Mouse (Mus musculus) spleen, adult 12 weeks (tissue): ENCODE data around the gene Phlpp2.

ENCODE experiments used
- DNase-seq: peaks from one replicate; pipeline ENCODE4 v3.0.0; 2022; ENCODE audit warnings: low spot score

The Phlpp2 gene

DNA sequence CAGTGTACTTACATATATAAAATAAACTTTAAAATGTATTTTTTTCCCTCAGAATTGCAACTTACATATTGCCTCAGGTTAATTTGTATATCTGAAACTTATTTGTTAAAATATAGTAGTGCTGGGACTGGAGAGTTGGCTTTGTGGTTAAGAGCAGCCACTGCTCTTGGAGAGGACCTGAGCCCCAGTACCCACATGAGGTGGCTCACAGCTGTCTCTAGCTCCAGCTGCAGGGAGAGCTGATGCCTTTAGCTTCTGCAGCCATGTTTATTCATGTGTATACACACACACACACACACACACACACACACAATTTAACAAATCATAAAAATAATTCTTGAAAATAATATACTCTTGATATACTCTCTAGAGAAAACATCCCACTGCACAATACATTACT, 34.0 kb downstream of the Phlpp2 start:
- DNase-seq = no peak

DNA sequence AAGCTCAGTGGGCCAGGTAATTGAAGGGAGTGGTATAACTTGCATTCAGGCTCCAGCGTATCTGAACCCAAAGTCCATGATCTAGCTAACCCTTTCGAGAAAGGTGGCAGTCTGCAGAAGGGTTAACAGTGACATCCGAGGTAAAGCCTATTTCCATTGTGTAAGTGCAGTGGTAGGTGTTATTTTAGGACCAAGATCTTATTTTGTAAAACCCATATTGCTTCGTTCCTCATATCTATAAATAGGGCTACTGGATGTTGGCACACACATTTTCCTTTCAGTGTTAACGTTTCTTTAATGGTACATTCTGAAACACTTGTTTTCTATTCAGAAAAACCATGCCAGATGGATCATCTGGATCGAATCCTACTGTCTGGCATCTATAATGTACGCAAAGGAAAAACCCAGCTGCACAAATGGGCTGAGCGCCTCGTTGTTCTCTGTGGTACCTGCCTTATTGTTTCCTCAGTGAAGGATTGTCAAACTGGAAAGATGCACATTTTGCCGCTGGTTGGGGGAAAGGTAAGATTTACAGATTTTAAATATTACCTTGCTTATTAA, 35.6 kb downstream of the Phlpp2 start:
- no peak for DNase-seq

DNA sequence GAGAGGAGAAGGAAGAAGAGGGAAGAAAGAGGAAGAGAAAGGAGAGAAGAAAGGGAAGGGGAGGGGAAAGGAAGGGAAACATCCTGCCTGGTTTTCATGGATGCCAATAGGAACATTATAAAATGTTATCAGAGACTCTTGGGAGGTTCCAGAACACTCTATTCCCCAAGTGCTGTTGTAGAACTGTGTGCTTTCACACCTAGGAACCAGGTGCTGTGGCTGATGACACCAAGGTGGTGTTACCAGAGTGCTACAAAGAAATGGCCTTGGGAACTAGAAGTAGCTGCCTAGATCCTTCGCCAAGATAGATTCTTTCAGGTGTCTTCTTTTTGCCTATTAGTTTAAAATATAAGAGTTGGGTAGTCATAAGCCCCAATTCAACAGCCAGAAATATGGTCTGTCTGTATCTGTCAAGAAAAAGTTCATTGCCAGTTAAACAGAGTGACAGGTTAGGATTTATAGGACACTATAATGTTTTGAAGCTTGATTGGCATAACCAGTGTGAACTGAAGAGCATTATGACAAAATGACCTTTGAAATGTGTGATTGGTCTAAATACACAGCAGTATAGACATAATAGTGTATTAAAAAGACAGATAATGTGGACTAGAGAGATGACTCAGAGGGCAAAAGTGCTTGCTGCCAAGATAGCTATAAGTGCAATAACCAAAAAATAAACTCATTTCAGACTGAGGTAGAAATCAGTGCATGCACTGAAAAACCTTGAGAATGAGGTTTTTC, 36.8 kb downstream of the Phlpp2 start:
- DNase-seq = no peak

DNA sequence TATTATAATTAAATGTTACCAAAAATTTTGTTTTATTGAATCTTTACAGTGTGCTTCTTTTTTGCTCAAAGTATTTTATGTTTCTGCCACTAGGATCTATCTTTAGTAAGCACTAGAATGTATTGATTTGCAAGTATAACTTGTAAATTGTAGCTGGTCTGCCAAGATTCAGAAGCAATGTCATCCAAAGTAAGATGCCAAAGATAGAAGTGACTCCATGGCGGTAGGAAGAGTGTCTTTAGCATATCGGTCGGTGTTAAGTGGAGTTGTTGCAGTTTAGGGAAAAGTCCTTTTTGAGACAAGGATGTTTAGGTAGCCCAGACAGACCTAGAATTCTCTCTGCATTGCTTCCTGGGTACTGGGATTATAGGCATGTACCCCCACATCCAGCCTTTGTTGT, 38.6 kb downstream of the Phlpp2 start:
- no peak for DNase-seq

DNA sequence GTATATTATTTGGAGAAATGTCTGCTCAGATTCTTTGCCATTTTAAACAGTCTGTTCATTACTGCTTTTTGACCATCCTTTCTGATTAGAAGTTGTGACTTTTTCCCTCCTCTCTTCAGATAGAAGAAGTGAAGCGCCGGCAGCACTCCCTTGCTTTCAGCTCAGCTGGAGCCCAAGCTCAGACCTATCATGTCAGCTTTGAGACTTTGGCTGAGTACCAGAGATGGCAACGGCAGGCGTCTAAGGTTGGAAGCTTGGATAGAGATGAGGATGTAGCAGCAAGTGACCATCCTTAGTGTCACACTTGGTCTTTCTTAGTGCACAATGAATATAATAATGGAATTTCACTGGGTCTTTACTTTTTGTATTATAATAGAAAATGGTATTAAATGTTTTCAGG, 39.0 kb downstream of the Phlpp2 start:
- DNase-seq = no peak

DNA sequence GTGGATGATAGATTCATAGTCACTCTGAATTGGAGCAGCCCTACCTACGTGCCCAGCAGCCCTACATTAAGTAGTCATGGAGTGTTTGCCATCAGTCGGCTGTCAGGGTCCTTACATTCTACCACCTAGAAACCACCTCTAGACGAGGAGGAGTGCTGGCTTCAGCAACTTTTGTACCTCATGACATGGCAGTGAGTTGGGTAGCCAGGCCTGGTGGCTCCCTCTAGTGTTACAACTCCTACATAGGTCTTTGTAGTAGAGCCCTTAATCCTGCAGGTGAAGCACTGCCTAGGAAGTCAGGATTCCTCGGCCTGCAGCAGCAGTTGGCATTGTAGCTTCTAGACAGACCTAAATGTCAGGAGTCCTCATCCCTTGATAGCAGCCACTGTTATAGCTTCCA, 48.9 kb downstream of the Phlpp2 start:
- DNase-seq = peak; percentile 27

DNA sequence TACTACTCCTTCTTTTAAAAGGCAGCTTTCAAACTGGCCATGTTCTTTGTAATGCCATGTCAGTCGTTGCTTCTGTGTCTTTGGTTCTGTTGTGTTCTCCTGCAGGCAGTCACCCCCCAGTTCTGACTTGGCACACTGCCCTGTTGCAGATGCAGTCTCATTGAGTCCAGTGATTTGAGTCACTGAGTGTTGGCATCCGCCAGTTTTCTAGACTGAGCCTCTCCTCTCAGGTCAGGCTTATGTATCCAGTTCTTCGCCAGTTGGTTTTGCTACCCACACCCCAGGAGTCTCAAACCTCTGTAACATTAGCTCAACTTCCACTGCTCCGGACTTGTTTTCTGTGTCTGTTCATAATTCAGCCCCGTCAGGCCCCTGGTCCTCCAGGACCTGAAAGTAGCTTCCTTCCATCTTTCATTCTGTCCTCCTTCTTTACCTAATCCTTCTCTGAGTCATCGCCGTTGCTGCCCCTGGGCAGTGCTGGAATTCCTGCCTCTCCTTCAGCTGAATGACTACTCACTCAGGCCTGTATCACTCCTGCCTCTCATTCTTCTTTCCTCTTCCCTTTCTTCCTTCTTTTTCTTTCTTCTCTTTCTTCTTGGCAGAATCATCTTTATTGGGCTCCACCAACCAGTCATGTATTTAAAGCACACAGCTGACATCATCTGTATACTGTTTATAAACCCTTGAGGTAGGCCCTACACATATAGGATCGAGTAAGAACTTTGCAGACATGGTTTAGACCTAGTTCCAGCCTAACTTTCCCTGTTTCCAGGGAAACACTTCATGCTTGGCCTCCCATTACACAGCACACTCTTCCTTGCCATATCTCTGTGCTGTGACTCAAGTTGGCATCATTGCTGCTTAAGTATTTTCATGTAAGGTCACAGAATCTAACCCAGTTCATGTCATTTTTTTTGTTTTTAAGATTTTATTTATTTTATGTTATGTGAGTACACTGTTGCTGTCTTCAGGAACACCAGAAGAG, 52.4 kb downstream of the Phlpp2 start:
- DNase-seq = no peak

DNA sequence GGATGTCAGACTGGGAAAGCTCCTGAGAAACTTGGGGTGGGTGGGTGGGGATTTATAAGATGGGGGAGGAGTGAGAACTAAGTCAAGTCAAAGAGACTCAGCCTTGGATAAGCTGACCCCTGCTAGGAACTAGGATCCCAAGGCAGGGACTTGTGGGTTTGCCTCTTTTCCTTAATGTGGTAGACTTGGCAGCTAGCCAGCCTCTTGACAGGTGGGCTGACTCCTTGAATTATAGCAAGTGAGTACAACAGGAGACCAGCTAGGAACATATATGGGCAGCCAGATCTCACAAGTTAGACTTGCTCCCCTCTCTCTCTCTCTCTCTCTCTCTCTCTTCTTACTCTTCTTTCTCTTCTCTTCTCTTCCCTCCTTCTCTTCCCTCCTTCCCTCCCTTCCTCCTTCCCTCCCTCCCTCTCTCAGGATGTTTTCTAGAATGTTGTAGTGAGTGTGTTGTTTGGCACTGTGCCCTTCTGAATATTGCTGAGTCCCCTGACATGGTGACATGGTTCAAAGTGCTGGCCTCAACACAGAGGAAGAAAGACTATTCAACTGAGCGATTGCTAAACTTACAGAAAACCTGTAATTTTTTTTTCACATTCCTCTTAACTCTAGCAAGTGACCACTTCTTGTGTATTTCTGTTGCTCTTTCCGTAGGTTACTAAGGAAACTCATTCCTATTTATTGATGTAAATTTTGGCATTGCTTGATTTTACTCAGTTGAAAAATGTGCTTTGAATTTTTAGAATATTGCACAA, 73.4 kb downstream of the Phlpp2 start:
- DNase-seq = no peak

DNA sequence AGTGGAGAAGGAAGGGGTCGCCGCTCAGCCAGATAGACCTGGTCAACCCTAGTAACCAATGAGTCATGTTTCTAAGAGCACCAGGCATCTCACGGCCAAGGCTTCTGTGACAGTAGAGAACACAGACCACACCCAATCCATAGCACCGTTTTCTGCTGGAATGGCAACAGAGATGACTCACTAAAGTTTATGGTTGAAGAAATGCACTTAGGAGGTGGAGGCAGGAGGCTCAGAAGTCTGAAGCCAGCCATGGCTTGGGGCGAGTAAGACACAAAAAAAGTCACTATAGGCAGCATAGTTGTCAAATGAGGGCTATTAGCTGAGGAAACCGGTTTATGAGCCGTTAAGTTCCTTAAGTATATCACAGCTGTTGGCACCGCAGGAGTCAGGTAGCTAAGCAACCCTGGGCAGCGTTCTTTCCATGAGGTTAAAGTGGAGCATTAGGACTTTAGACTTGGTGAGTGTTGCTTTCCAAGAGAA, 76.9 kb downstream of the Phlpp2 start:
- DNase-seq = no peak

DNA sequence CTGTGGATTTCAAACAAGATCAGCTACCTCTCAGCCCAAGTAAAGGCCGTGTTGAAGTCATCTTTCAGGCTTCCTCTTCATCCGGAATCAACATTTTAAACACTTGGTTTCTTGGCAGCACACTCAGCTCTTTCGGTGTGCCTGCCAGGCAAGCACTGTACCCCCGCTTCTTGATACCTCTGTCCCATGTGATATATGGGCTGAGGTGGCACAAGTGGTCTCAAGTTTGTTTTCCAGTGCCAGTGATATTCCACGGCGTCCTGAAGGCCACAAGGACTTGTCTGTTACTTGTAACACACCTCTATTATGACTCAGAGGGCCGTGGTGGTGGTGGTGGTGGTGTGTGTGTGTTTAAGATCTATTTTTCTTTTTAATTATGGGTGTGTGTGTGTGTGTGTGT, 77.4 kb downstream of the Phlpp2 start:
- DNase-seq = no peak

DNA sequence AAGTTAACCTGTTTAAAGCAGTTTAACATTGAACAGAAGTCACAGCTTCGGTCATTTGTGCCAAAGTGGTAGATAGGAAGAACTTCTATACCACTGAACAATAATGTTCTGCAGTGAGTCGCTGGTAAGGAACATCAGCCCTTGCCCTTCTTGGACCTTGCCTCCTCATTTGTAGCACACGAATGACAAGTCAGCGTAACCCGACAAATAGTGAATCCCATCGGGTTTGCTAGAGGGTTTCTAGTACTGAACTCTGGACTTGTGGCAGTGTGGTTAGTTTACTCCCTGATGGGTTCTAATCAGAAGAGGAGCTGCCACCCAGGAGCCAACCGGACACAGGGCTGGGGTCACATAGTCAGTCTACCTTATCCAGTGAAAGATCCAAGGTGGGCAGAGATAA, 77.9 kb downstream of the Phlpp2 start:
- no peak for DNase-seq

DNA sequence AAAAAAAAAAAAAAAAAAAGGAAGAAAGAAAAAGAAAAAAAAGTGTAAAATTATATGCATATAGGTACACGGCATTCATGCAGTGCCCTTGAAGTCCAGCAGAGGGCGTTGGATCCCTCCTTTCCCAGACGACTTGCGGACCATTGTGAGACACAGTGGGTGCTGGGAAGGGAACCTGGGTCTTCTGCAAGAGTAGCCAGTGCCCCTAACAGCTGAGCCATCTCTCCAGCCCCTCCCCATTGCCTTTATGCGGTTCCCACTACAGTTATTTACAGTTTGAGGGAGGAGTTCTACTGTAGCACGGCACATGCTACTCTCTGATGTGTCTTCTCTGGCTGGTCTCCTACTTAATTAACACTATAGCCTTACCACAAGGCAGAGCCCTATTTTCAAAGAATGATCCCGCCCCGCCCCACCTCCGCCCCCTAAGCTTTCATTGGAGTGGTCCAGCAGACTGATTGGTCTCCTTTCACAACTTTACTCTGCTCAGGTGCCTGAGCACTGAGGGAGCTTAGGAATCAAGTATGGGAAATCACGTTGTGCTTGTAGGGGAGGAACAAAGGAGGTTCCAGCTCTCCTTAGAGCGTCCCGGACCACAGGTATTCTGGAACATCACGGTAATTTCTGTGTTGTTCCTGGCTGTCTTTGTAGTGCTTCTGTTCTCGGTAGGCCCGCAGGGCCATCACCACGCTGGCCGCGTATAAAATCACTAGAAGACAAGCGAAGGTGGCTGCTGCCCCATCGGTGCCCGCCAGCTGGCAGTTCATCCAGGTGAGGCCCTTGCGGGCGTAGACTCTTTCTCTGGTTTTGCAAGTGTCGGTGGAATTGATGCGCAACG, 79.3 kb downstream of the Phlpp2 start:
- DNase-seq = no peak

DNA sequence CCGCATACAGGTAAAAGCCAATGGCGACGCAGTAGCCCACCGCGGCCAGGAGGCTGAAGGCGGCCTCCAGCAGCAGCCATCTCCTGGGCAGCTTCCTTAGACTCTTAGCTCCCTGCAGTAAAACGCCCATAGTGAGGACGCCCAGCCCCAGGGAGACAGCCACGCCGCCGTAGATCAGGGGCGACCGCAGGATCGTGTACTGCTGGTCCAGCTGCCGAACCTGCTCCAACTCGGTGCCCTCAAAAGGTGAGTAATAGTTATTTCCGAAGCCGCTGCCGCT, 79.9 kb downstream of the Phlpp2 start:
- DNase-seq = no peak

DNA sequence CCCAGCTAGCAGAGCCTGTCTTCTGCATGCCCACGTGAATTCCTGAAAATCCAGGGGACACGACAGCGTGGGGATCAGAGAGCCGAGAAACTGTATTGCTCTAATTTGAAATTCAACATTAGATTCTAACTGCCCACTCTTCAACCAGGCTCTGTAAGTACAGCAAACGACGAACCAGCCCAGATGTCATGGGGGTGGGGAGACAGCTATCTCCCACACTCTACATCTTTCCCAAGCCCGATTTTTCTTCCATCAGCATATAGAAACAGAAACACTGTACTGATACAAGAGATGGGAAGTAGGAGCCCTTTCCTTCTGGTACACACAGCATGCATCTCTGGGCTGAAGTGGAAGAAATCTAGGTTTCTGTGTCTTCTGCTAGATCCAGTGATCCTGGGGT, 83.8 kb downstream of the Phlpp2 start:
- DNase-seq = no peak

DNA sequence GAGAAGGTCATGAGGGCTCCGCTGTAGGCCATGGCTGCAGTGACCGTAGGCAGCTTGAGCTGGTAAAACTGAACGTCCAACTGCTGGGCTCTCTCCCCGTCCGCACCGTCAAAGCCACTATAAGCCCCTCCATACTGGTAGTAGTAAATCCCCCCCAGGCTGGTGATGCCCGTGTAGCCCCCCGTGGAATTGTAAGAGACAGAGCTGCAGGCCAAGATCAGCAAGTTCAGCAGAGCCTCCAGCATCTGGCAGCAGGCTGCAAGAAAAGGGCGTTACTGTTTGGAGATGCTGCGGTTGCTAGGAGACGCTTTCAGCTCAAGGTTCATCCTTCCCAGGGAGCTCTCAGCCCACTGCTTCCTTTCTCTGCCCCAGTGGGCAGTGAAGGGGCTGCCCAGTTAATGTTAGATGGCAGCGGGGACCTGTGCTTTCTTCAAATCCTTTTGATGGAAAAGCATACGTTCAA, 86.2 kb downstream of the Phlpp2 start:
- no peak for DNase-seq

DNA sequence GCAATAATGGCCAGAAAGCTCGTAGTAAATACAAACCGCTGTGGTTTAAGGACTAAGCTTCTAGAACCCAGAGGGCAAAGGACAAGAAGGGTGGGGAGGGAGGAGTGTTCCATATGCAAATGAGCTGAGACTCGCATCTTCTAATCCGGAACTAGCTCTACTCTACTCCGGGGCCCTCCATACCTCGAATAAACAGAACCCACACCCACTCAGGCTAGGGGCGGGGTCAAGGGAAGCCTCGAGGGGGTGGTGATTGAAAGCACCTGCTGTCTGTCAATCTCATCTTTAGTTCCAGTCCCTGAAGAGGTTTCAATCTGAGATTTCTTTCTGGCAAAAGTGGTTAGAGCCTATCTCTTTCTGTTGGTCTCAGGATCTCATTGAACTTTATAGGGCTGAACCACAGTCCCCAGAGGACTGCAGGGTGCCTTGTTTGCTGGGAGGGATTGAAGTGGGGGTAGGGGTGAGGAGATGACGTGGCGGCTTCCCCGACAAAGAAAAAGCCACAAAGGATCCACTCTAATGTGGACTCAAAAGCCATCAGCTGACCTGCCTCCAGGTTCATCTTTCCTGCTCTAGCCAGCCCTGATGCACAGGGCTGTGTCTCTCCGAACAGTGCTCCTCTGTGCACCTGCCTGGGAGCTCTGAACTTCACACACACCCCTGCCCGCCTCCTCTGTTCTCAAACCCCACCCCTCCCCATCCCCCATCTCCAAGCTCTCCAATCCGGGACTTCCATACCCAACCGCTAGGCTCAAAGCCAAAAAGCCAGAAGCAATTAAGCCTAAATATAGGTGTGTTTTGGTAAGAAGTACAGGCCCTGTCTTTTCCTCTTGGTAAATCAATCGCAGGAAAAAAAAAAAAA, 89.1 kb downstream of the Phlpp2 start:
- peak; percentile 17 for DNase-seq

DNA sequence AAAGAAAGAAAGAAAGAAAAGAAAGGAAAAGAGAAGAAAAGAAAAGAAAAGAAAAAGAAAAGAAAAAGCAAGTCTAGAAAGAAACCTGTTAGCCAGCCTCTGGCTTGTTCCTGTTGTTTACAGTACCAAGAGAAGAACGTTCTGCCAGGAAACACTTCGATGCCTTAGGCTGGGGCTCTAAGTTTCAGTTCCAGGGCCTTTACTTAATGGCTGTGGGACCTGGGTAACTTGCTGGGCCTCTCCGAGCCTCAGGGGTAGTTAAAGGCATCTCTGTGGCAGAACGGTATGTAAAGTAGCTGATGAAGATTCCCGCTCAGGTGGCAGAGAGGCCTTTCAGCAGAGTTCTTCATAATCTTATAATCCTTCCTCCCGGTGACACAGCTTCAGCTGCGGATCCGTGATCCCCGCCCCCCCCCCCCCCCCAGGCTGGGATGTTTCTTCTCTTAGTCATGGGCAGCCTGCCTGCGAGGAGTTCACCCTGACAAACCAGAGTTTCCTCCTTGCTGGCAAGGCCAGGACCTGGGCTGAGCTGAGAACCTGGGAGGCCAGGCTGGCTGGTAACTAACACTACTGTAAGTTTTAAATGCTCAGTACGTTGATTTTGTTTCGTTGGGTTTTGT, 89.8 kb downstream of the Phlpp2 start:
- no peak for DNase-seq

DNA sequence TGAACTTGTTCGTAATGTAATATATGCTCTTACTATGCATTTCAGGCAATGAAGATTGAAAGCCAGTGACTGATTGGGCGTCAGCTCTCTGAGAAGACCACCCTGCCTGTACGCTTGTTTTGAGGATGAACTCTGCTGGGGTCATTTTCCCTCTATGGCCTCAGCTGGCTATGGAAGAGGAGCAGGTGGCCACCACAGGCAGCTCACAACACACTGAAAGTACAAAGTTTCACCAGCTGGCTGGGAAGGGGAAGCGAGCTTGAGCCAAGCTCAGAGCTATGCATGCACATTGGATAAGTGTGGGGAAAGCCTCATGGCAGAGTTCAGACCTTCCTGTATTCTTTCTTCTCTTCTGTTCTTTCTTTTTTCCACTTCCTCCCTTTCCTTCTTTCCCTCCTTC, 90.8 kb downstream of the Phlpp2 start:
- no peak for DNase-seq

DNA sequence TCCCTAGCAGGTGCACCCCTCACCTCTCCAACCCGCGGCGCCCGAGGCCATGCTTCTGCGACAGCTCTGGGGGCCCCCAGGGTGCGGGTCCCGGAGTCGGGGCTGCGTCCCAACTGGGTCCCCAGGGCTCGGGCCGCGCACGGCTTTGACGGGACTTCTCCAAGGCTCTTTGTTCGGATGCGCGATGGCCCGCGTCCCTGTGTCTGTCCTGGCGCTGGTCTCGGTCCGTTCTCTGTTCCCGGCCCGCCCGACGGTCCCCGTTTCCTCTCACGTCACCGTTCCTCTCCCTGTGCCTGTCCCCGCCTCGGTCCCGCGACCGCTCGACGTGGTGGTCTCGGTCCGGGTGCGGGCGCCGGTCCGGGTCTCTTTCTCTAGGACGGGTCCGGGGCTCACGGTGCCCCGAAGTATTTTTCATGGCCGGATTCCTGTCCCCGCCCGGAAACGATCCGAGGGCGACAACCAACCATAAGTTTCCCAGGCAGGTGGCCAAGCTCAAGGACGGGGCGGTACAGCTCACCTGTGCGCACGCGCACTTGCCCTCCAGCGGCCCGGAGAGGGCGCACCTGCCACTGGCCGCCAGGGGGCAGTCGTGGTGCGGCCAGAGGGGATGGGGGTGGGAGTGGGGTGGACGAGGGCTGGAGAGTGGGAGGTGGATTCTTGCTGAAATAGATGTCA, 93.5 kb downstream of the Phlpp2 start, which contains the start of gene Marveld3:
TSS of gene Marveld3 (minus strand) at position 511 of the 675 bp plus-strand sequence.
- peak; percentile 14 for DNase-seq
